Mouse (Mus musculus) forebrain, embryonic 16.5 days (tissue): ENCODE data around the gene Pknox2. TPM values are rescaled to one million over a fixed set of nuclear protein-coding genes. Genes with fewer than 3 reads are reported as not detected.
A peak's percentile ranks its signal among the peaks of the same experiment; 100 is the strongest.

ENCODE experiments used
- ATAC-seq: fragments of 200-750 bp; cut with Nextera tagmentation; 2 replicates; pipeline ENCODE4 v1.8.0; 2017; ENCODE audit warnings: mild to moderate bottlenecking, moderate library complexity
- H3K27ac ChIP-seq: fragments of 300-500 bp; sonication (generic); 2 replicates; pipeline ENCODE4 v1.5.1; 2014; ENCODE audit warnings: low read length, control low read depth
- H3K27me3 ChIP-seq: fragments of 300-500 bp; sonication (generic); replicated peaks from 2 replicates; pipeline ENCODE4 v1.6.1; 2014; ENCODE audit warnings: low read length; ENCODE audit not compliant: control insufficient read depth, insufficient read depth
- H3K36me3 ChIP-seq: fragments of 300-500 bp; sonication (generic); 2 replicates; pipeline ENCODE4 v1.6.1; 2014; ENCODE audit not compliant: control insufficient read depth, insufficient read depth
- H3K4me1 ChIP-seq: fragments of 300-500 bp; sonication (generic); replicated peaks from 2 replicates; pipeline ENCODE4 v1.6.1; 2014; ENCODE audit warnings: low read length; ENCODE audit not compliant: control insufficient read depth, insufficient read depth
- H3K4me2 ChIP-seq: fragments of 300-500 bp; sonication (generic); 2 replicates; pipeline ENCODE4 v1.6.1; 2014; ENCODE audit warnings: mild to moderate bottlenecking, low read length, control low read depth
- H3K4me3 ChIP-seq: fragments of 300-500 bp; sonication (generic); replicated peaks from 2 replicates; pipeline ENCODE4 v1.5.1; 2014; ENCODE audit warnings: mild to moderate bottlenecking, low read length, control low read depth
- H3K9ac ChIP-seq: fragments of 300-500 bp; sonication (generic); replicated peaks from 2 replicates; pipeline ENCODE4 v1.6.1; 2014; ENCODE audit warnings: low read depth, low read length, control low read depth
- H3K9me3 ChIP-seq: fragments of 300-500 bp; sonication (generic); 2 replicates; pipeline ENCODE4 v1.6.1; 2016; ENCODE audit warnings: low read length; ENCODE audit not compliant: control insufficient read depth
- WGBS: fragments of 180-500 bp; shearing (Covaris S2); extraction: QIAGEN DNeasy Blood & Tissue Kit; methylation state at CpG from one replicate; pipeline ENCODE4 v1.1.7; 2014; 5-methylcytosine and 5-hydroxymethylcytosine counted together
- polyA plus RNA-seq: library from polyadenylated mRNA; unstranded; fragments of >200 nt; fragmentation: Nextera tagmentation; extraction: Ambion mirVana; gene quantifications from 2 replicates; pipeline ENCODE4 v1.2.1, GENCODE M21; 2015

The Pknox2 gene
- polyA plus RNA-seq, 1 experiment from 2014 or later, result 26.9 TPM

DNA sequence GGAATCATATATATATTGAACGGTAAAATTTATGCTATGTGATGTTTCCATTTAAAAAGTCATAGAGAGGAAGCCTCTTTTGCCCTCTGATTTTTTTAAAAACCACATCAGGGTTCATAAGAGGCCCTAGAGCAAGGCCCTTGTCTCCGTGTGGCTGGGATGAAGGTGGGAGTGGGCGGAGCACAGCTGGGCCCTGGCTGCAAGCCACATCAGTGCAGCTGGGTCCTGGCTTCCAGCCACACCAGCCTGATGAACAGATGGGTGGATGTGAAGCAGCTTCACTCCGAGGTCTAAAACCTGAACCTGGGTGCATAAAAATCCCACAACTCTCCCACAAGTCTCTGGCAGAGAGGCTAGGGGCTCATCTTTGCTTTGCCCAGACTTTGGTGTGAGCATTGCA, 241.8 kb downstream of the Pknox2 start:
- no peak for ATAC-seq
- no peak overlapping the region for H3K4me3 ChIP-seq

DNA sequence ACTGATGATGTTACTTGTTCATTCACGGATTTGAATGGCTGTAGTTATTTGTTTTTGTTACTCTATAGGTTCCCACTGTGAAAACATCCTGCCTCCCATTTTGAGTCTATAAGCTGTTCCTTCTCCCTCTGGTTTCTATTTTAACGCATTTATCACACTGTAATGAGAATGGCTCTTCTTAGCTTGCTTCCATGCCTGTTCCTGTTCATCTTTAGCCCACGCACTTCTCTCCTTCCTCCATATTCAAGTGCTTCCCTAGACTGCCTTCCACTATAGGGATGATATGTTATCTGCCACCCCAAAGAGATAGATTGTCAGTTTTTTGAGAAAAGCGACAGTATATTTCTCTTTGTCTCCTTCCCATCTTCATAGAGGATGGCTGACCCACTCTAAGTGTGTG, 246.7 kb downstream of the Pknox2 start:
- Histone ChIP-seq H3K4me2 (no peak overlapping the region), H3K27me3 (no peaks in the 10 kb centered on the region), H3K36me3 (no peaks in the 10 kb centered on the region), H3K4me3 (no peak overlapping the region), H3K9me3 (no peaks in the 10 kb centered on the region), H3K27ac (no peak overlapping the region), H3K4me1 (no peaks in the 10 kb centered on the region), H3K9ac (no peak overlapping the region)
- no peak for ATAC-seq
- WGBS, result 91% methylated on average over 4 of the region's 4 CpGs

More for the DNA sequence above, 241.8 kb downstream of the Pknox2 start:
- WGBS, result 60% methylated on average over 4 of the region's 4 CpGs
- H3K27me3 ChIP-seq, result no peaks in the 10 kb centered on the region
- H3K27ac ChIP-seq, result no peak overlapping the region
- no peaks in the 10 kb centered on the region for H3K9me3 ChIP-seq
- H3K4me1 ChIP-seq, result no peaks in the 10 kb centered on the region
- H3K4me2 ChIP-seq, result no peak overlapping the region
- H3K36me3 ChIP-seq, result no peaks in the 10 kb centered on the region
- no peak overlapping the region for H3K9ac ChIP-seq

DNA sequence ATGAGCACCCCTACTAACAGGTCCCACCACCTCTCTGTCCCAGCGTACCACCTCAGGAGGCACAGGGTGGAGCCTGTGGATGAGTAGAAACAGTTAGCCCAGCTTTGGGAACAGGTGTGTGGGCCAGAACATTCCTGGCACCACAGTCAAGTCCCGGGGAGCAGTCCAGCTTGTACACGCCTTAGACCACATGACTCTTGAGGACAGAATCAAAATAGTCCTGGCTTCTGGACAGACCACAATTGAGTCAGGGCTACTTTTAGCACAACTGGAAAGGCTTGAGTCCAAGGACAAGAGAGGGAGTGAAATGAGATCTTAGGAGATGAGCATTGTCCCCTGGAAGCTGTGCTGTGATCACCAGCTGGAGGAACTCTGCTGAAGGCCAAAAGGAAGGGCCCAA, 248.6 kb downstream of the Pknox2 start:
- H3K4me3 ChIP-seq, result no peak overlapping the region
- no peak overlapping the region for H3K9ac ChIP-seq
- no peaks in the 10 kb centered on the region for H3K4me1 ChIP-seq
- no peak overlapping the region for H3K4me2 ChIP-seq
- H3K9me3 ChIP-seq, result no peaks in the 10 kb centered on the region
- ATAC-seq, result no peak
- H3K27me3 ChIP-seq, result no peaks in the 10 kb centered on the region
- 95% methylated on average over 3 of the region's 3 CpGs for WGBS
- H3K36me3 ChIP-seq, result no peaks in the 10 kb centered on the region
- H3K27ac ChIP-seq, result no peak overlapping the region

DNA sequence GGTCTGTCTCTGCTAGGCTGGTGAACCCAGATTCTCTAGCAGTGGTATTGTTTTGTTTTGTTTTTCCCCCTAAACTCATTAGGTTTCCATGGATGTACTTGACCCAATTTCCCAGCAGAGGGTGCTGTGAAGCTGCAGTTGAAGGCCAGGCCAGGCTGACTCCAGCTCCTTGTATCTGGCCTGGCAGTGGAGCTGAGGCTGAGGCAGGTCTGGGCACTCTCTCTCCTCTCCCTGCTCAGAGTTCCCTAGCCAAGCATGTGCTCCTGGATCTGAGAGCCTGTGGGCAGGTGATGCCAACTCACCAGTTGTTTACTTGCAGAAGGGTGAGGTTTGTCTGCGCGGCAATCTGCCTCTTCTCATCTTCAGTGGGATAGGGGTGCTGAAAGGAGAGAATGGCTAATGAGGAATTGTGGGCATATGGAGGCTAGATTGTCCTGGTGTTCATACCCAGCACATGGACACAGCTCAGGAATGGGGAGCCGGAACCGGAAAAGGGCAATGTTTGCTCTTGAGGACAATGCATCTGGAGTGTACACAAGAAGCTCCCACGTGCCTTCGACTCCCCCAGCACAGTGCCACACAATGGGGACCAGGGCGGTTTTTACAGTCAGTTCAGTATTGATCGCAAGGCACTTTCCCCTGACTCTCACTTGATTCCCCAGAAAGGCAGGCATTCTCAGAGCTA, 252.1 kb downstream of the Pknox2 start:
- Histone ChIP-seq H3K27ac (no peak overlapping the region), H3K9ac (no peak overlapping the region), H3K27me3 (no peaks in the 10 kb centered on the region), H3K36me3 (0 out of 2 replicates have a peak, but pooled peaks cover 2% of the 10 kb centered on the region), H3K4me3 (no peak overlapping the region), H3K4me2 (no peak overlapping the region), H3K4me1 (no peaks in the 10 kb centered on the region), H3K9me3 (no peaks in the 10 kb centered on the region)
- 72% methylated on average over 8 of the region's 8 CpGs for WGBS
- ATAC-seq, result peak; percentile 87

DNA sequence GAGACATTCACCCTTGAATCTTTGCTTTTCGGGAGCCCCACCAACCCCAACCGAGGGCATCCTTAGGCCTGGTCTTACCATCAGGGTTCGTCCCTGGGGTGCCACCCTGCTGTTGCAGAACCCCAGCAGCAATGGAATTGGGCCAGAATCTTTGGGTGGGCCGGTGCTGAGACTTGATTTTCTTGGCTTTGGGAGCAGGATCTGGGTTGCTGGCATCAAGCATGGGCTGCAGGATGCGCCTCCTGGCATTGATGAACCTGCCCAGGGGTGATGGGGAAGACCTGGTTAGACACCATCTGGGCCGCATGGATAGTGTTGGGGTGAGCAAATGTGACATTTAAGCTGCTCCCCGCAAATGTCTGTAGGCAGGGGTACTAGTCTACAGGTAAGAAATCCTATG, 253.0 kb downstream of the Pknox2 start:
- ATAC-seq, result no peak
- H3K27ac ChIP-seq, result no peak overlapping the region
- 90% methylated on average over 7 of the region's 7 CpGs for WGBS
- no peaks in the 10 kb centered on the region for H3K4me1 ChIP-seq
- no peaks in the 10 kb centered on the region for H3K27me3 ChIP-seq
- H3K36me3 ChIP-seq, result 0 out of 2 replicates have a peak, but pooled peaks cover 2% of the 10 kb centered on the region
- H3K4me2 ChIP-seq, result no peak overlapping the region
- H3K4me3 ChIP-seq, result no peak overlapping the region
- H3K9ac ChIP-seq, result no peak overlapping the region
- no peaks in the 10 kb centered on the region for H3K9me3 ChIP-seq

DNA sequence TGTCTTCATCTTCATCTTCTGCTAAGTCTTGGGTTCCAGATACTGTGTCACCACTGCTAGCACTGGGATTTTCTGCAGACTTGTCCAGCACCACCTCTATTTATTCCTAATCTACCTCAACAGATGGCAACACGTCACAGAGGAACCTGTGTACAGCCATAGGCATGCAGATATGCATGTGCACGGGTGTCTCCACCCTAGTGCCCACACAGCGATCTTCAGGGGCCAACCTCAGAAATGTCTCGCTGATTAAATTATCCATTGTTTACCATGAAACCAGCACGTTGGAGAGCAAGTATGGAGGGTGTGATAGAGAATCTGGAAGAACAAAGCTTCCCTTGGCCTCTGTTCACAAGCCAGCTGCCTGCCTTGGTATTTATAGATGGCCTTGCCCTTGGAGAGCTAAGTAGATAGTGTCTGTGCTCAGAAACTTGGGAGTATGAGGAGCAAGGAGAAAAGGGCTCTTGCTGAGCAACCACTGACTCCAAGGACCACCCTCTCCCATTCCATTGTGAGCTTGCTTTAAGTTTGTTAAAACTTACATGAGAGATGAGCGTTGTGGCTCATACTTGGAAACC, 253.7 kb downstream of the Pknox2 start:
- 81% methylated on average over 6 of the region's 6 CpGs for WGBS
- Histone ChIP-seq H3K4me1 (no peaks in the 10 kb centered on the region), H3K9me3 (no peaks in the 10 kb centered on the region), H3K27ac (no peak overlapping the region), H3K9ac (no peak overlapping the region), H3K4me3 (no peak overlapping the region), H3K4me2 (no peak overlapping the region), H3K27me3 (no peaks in the 10 kb centered on the region), H3K36me3 (0 out of 2 replicates have a peak, but pooled peaks cover 2% of the 10 kb centered on the region)
- no peak for ATAC-seq

DNA sequence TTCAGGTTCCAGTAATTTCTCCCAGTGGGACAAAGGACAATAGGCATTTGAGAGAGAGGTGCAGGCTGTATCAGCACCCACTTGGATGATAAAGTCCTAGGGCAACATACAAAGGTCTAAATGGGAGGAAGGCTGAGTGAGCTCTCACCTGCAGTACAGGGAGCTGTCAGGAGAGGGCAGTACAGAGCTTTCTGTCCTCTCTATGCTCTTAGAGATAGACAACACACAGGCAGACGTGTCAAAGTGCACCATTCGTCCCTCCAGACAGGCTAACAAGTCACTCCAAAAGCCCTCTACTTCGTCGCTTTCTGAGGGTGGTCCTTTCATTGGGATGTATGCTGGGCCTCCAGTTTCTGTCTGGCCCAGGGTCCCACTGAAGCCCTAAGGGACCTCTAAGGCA, 256.7 kb downstream of the Pknox2 start:
- Histone ChIP-seq H3K27ac (no peak overlapping the region), H3K36me3 (0 out of 2 replicates have a peak, but pooled peaks cover 2% of the 10 kb centered on the region), H3K9ac (no peak overlapping the region), H3K4me3 (no peak overlapping the region), H3K4me2 (no peak overlapping the region), H3K9me3 (no peaks in the 10 kb centered on the region), H3K27me3 (no peaks in the 10 kb centered on the region), H3K4me1 (no peaks in the 10 kb centered on the region)
- 21% methylated on average over 4 of the region's 4 CpGs for WGBS
- ATAC-seq, result no peak

DNA sequence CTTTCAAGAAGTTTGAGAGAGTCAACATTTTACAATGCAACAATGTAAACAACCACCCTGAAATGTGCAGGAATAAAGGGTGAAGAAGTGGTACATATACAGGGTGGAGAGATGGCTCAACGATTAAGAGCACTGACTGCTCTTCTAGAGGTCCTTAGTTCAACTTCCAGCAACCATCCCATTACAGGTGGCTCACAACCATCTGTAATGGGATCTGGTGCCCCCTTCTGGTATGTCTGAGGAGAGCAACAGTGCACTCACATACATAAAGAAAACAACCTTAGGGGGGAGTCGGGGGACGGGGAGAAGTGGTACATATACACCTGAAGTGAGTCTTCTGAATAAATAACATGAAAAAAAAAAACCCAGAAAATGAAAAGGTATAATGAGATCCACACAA, 262.0 kb downstream of the Pknox2 start:
- H3K4me2 ChIP-seq, result no peak overlapping the region
- H3K27me3 ChIP-seq, result no peaks in the 10 kb centered on the region
- WGBS, result 50% methylated on average over 3 of the region's 3 CpGs
- peaks cover 14% of the 10 kb centered on the region for H3K4me1 ChIP-seq
- H3K4me3 ChIP-seq, result no peak overlapping the region
- H3K27ac ChIP-seq, result no peak overlapping the region
- H3K36me3 ChIP-seq, result no peaks in the 10 kb centered on the region
- H3K9me3 ChIP-seq, result no peaks in the 10 kb centered on the region
- H3K9ac ChIP-seq, result no peak overlapping the region
- no peak for ATAC-seq

DNA sequence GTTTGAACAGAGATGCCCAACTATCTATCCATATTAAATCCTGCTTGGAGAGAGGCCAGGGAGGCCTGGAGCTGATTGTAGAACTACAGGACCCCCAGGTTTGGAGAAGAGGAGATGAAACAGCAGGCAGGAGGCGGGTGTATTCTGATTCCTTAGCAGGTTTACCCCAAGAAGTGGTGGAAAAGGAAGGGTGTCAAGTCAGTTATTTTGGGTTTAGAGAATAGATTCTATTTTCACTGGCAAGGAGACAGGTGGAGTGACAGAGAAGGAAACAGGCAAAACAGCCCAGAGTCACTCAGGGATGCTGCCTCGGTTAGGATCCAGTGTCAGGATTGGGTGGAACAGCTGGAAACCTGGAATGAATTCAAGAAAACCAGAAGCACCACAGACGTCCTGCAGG, 263.6 kb downstream of the Pknox2 start:
- no peak overlapping the region for H3K4me2 ChIP-seq
- H3K27ac ChIP-seq, result no peak overlapping the region
- ATAC-seq, result no peak
- H3K4me1 ChIP-seq, result peaks cover 14% of the 10 kb centered on the region
- H3K9ac ChIP-seq, result no peak overlapping the region
- H3K9me3 ChIP-seq, result no peaks in the 10 kb centered on the region
- peaks cover 9% of the 10 kb centered on the region for H3K36me3 ChIP-seq
- H3K27me3 ChIP-seq, result no peaks in the 10 kb centered on the region
- WGBS, result 67% methylated on average over 3 of the region's 3 CpGs
- H3K4me3 ChIP-seq, result no peak overlapping the region
